8 mouse cellular contexts compared by ENCODE assay signal in genomic region chr6:119443742-119444645, GRCm38 (mm10). TPM values are rescaled to one million over a fixed set of nuclear protein-coding genes. Genes with fewer than 3 reads are reported as not detected.
DNase-seq lines count a peak whose midpoint lies in the region; ATAC-seq and TF ChIP-seq lines count a peak whose summit lies in the region.

No protein-coding gene starts in this region.

- H3K27me3 ChIP-seq in forebrain, embryonic 12.5 days = no peaks in the 10 kb centered on the region
- H3K27me3 ChIP-seq in neural tube, embryonic 14.5 days (ENCODE audit: control insufficient read depth, insufficient read depth, low read length) = no peaks in the 10 kb centered on the region
- no peaks in the 10 kb centered on the region for H3K27me3 ChIP-seq in testis, adult 2 months (ENCODE audit: control insufficient read depth, insufficient read depth, low read length)

- peak; percentile 52; the same call in 1 of the 2 replicates for ATAC-seq in forebrain, embryonic 12.5 days (ENCODE audit: low FRiP score)
- peak; percentile 45 for ATAC-seq in neural tube, embryonic 14.5 days (ENCODE audit: low read depth)

- 0 out of 2 replicates have a peak overlapping the region, but pooled peaks have one; percentile 9 for H3K4me2 ChIP-seq in forebrain, embryonic 12.5 days
- H3K4me2 ChIP-seq in neural tube, embryonic 14.5 days (ENCODE audit: low read depth, low read length) = no peak overlapping the region; the same call in 1 of the 2 replicates

- peak; percentile 94 for DNase-seq in ES-CJ7 (ENCODE audit: low read depth, low spot score)
- DNase-seq in c-Kit-positive CD71-positive TER-119-negative erythroid progenitor cells, embryonic 14.5 days (ENCODE audit: low read depth) = peak; percentile 78
- DNase-seq in heart, postnatal 10 days = peak; percentile 86 to 91
- DNase-seq in layer of hippocampus, adult 11-12 months (ENCODE audit: low spot score) = peak; percentile 76
- peak; percentile 81 to 86 for DNase-seq in lung, adult 18-20 months

- H3K9ac ChIP-seq in forebrain, embryonic 12.5 days = no peak overlapping the region
- no peak overlapping the region for H3K9ac ChIP-seq in neural tube, embryonic 14.5 days (replicated peaks; ENCODE audit: low read depth, low read length)

- no peak overlapping the region; the same call in 1 of the 2 replicates for H3K27ac ChIP-seq in forebrain, embryonic 12.5 days
- no peak overlapping the region for H3K27ac ChIP-seq in neural tube, embryonic 14.5 days (ENCODE audit: low read depth, low read length)
- no peak overlapping the region for H3K27ac ChIP-seq in testis, adult 2 months (ENCODE audit: control insufficient read depth, insufficient read depth, low read depth, low read length)

- H3K4me3 ChIP-seq in forebrain, embryonic 12.5 days (replicated peaks) = no peak overlapping the region
- H3K4me3 ChIP-seq in neural tube, embryonic 14.5 days (ENCODE audit: low read depth, low read length) = no peak overlapping the region
- H3K4me3 ChIP-seq in testis, adult 2 months (ENCODE audit: control insufficient read depth, low read depth, low read length) = no peak overlapping the region

- peaks cover 15% of the 10 kb centered on the region for H3K4me1 ChIP-seq in forebrain, embryonic 12.5 days
- no peaks in the 10 kb centered on the region for H3K4me1 ChIP-seq in neural tube, embryonic 14.5 days (ENCODE audit: control insufficient read depth, insufficient read depth, low read length)
- peaks cover 13% of the 10 kb centered on the region for H3K4me1 ChIP-seq in testis, adult 2 months (ENCODE audit: control insufficient read depth, insufficient read depth, low read length)

- intact Hi-C loops in heart, postnatal 10 days (cut with DNase I) = loop anchor here (1.0 kb wide), 1 partner anchor 224 kb away; no protein-coding TSS in a partner anchor

- no peak for TF ChIP-seq POLR2A in testis, adult 2 months (IDR thresholded peaks at IDR 0.05; ENCODE audit: control insufficient read depth, low read depth, low read length)

- TF ChIP-seq CTCF in testis, adult 2 months (IDR thresholded peaks at IDR 0.05; ENCODE audit: control insufficient read depth, insufficient read depth, insufficient replicate concordance, low read depth, low read length) = peak; percentile 89

- no peaks in the 10 kb centered on the region for H3K9me3 ChIP-seq in forebrain, embryonic 12.5 days
- no peaks in the 10 kb centered on the region for H3K9me3 ChIP-seq in neural tube, embryonic 14.5 days (ENCODE audit: control insufficient read depth, low read length)

- no peaks in the 10 kb centered on the region for H3K36me3 ChIP-seq in forebrain, embryonic 12.5 days (replicated peaks)
- H3K36me3 ChIP-seq in neural tube, embryonic 14.5 days (ENCODE audit: control insufficient read depth, insufficient read depth, low read length) = no peaks in the 10 kb centered on the region
- H3K36me3 ChIP-seq in testis, adult 2 months (ENCODE audit: control insufficient read depth, insufficient read depth, low read length) = no peaks in the 10 kb centered on the region

- WGBS in forebrain, embryonic 12.5 days = 54% methylated on average over 12 of the region's 12 CpGs
- WGBS in neural tube, embryonic 14.5 days = 58% methylated on average over 12 of the region's 12 CpGs

RNA-seq across cellular contexts. Expression of gene Adipor2, which starts 26.5 kb away (rescaled TPM):
- 31.5 and 35.1 TPM in 2 replicates for polyA plus RNA-seq in forebrain, embryonic 12.5 days (2016; fragmentation: Nextera tagmentation; extraction: Ambion mirVana)
- total RNA-seq in heart, postnatal 10 days (2021) = 10 to 100 TPM; 59.0 to 61.0 TPM
- 19.4 and 36.2 TPM in 2 replicates for polyA plus RNA-seq in neural tube, embryonic 14.5 days (2014; fragmentation: Nextera tagmentation; extraction: Ambion mirVana)
- polyA plus RNA-seq in testis, adult 2 months (2012; rRNA removed) = 20.8 and 22.0 TPM in 2 replicates

RNA-seq across cellular contexts. Expression of gene Fbxl14, which starts 35.5 kb away (rescaled TPM):
- polyA plus RNA-seq in forebrain, embryonic 12.5 days (2016; fragmentation: Nextera tagmentation; extraction: Ambion mirVana) = 5.1 and 5.2 TPM in 2 replicates
- 10 to 100 TPM; 19.5 to 20.0 TPM for total RNA-seq in heart, postnatal 10 days (2021)
- 3.5 and 3.8 TPM in 2 replicates for polyA plus RNA-seq in neural tube, embryonic 14.5 days (2014; fragmentation: Nextera tagmentation; extraction: Ambion mirVana)
- polyA plus RNA-seq in testis, adult 2 months (2012; rRNA removed) = 21.6 and 21.8 TPM in 2 replicates
